Comparison of ENCODE assay signal across 19 mouse cellular contexts in the genomic region with DNA sequence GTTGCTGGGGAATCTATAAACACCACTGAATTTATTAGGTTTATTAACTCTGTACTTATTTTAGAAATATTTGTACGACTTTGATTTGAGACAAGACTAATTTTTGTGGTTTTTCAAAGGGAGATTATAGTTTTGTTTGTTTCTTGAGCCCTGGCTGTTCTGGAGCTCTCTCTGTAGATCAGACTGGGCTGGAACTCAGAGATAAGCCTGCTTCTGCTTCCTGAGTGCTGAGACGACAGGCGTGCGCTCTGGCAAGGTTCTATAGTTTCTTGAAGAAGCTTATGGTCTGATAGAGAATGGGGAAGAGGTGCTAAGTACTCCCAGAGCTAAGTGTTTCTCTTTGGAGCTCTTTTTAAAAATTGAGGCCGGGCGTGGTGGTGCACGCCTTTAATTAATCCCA. TPM values are rescaled to one million over a fixed set of nuclear protein-coding genes. Genes with fewer than 3 reads are reported as not detected.
A peak's percentile ranks its signal among the peaks of the same experiment; 100 is the strongest.
DNase-seq lines count a peak whose midpoint lies in the region; ATAC-seq and TF ChIP-seq lines count a peak whose summit lies in the region.
"Had no signal": no experiment of that assay in that cellular context is flagged by ENCODE, and none has a peak within 500 bp of the region (broad histone marks: within the 10 kb centered on the region; RNA-seq: fewer than 3 reads in every experiment).

No protein-coding gene starts in this region.

- peaks cover 14% of the 10 kb centered on the region for H3K4me1 ChIP-seq in heart, embryonic 11.5 days (ENCODE audit: control insufficient read depth, insufficient read depth, low read length)
- H3K4me1 ChIP-seq in MEL (ENCODE audit: control insufficient read depth in 1 of 2, insufficient read depth in 2 of 2, low read length in 2 of 2) = peaks cover 3 to 27% of the 10 kb centered on the region in 2 experiments; a peak in 3 of 4 replicates
- H3K4me1 ChIP-seq in liver, postnatal 0 days (ENCODE audit: insufficient read depth) = peaks cover 37% of the 10 kb centered on the region

- 71% methylated on average over 7 of the region's 7 CpGs for WGBS in heart, embryonic 11.5 days (ENCODE audit: insufficient replicate concordance)
- 39% methylated on average over 7 of the region's 7 CpGs for WGBS in liver, postnatal 0 days (ENCODE audit: insufficient replicate concordance)

- H3K27me3 ChIP-seq in heart, embryonic 11.5 days (ENCODE audit: control insufficient read depth, insufficient read depth, low read length) = no peaks in the 10 kb centered on the region
- no peaks in the 10 kb centered on the region for H3K27me3 ChIP-seq in MEL (ENCODE audit: control insufficient read depth in 1 of 2, insufficient read depth in 2 of 2, low read length in 2 of 2)
- H3K27me3 ChIP-seq in liver, postnatal 0 days (ENCODE audit: insufficient read depth, low read length) = no peaks in the 10 kb centered on the region
- H3K27me3 ChIP-seq: limb, embryonic 13.5 days; midbrain, embryonic 12.5 days had no signal

- peak overlapping the region; percentile 63; the same call in 1 of the 2 replicates for H3K4me2 ChIP-seq in heart, embryonic 11.5 days
- peak overlapping the region; percentile 78 for H3K4me2 ChIP-seq in liver, postnatal 0 days (ENCODE audit: low read depth, low read length)

- no peaks in the 10 kb centered on the region for H3K9me3 ChIP-seq in heart, embryonic 11.5 days (replicated peaks; ENCODE audit: control insufficient read depth, low read length)
- no peaks in the 10 kb centered on the region for H3K9me3 ChIP-seq in MEL (replicated peaks; ENCODE audit: insufficient read depth, low read length)
- H3K9me3 ChIP-seq in liver, postnatal 0 days (ENCODE audit: low read length) = no peaks in the 10 kb centered on the region
- H3K9me3 ChIP-seq: limb, embryonic 13.5 days; midbrain, embryonic 12.5 days had no signal

- TF ChIP-seq POLR2A in MEL (IDR thresholded peaks at IDR 0.05; ENCODE audit: control insufficient read depth in 1 of 2, insufficient read depth in 1 of 2, low read depth in 1 of 2, low read length in 2 of 2, poor library complexity in 1 of 2) = 0 out of 4 replicates have a peak, but pooled peaks of 1 of the 2 experiments have one; percentile 30

- H3K27ac ChIP-seq in heart, embryonic 11.5 days (ENCODE audit: low read depth, low read length) = no peak overlapping the region; the same call in 1 of the 2 replicates
- peak overlapping the region; percentile 5; the same call in 1 of the 2 replicates for H3K27ac ChIP-seq in MEL (ENCODE audit: control insufficient read depth, low read depth, low read length)
- H3K27ac ChIP-seq in liver, postnatal 0 days (ENCODE audit: low read depth) = peak overlapping the region; percentile 98
- H3K27ac ChIP-seq: hindbrain, postnatal 0 days; limb, embryonic 13.5 days; midbrain, embryonic 12.5 days had no signal

- TF ChIP-seq RAD21 in MEL (IDR thresholded peaks at IDR 0.05; ENCODE audit: low read depth, low read length) = no peak

- no peak overlapping the region for H3K9ac ChIP-seq in heart, embryonic 11.5 days (ENCODE audit: low read depth, low read length)
- no peak overlapping the region for H3K9ac ChIP-seq in MEL (ENCODE audit: control insufficient read depth, low read depth, low read length, poor library complexity, severe bottlenecking)
- peak overlapping the region; percentile 21; the same call in 1 of the 2 replicates for H3K9ac ChIP-seq in liver, postnatal 0 days (replicated peaks)

- peak; percentile 92 to 94 for TF ChIP-seq EP300 in MEL (IDR thresholded peaks at IDR 0.05; ENCODE audit: low read depth in 1 of 2, low read length in 2 of 2)
- peak; percentile 57 for TF ChIP-seq EP300 in liver, postnatal 0 days (IDR thresholded peaks at IDR 0.05; ENCODE audit: low read depth)

- H3K36me3 ChIP-seq in heart, embryonic 11.5 days (ENCODE audit: control insufficient read depth, insufficient read depth, low read length) = peaks cover 18% of the 10 kb centered on the region
- peaks cover 8 to 29% of the 10 kb centered on the region in 2 experiments for H3K36me3 ChIP-seq in MEL (ENCODE audit: control insufficient read depth in 1 of 2, insufficient read depth in 2 of 2, low read length in 2 of 2)
- H3K36me3 ChIP-seq in liver, postnatal 0 days (replicated peaks; ENCODE audit: insufficient read depth, low read length) = peaks cover 24% of the 10 kb centered on the region

- DNase-seq in heart, adult 18-20 months = no peak
- DNase-seq in MEL (ENCODE audit: low read depth, low spot score) = peak; percentile 98
- no peak for DNase-seq in liver, postnatal 0 days
- DNase-seq in urinary bladder, adult 2 months (ENCODE audit: low spot score) = no peak
- DNase-seq in gastrocnemius, postnatal 25 days = no peak
- no peak for DNase-seq in left cerebral cortex, adult 9 months (ENCODE audit: low spot score in 2 of 2)
- DNase-seq: B cell, adult 2 months; cerebellum, postnatal 36 days; gastrocnemius, postnatal 10 days; kidney, adult 2 months; kidney, postnatal 36 days; layer of hippocampus, adult 9-11 months; lung, postnatal 10 days had no signal

- no peak for ATAC-seq in heart, embryonic 11.5 days (replicated peaks; ENCODE audit: insufficient number of reproducible peaks, low FRiP score, low TSS enrichment)
- peak; percentile 55 for ATAC-seq in erythroid progenitor cell, adult 5-6 weeks (replicated peaks; ENCODE audit: low FRiP score, poor library complexity, severe bottlenecking)
- no peak for ATAC-seq in liver, postnatal 0 days
- ATAC-seq: hindbrain, postnatal 0 days had no signal

- peaks cover 33% of the 10 kb centered on the region for H3K79me2 ChIP-seq in MEL (ENCODE audit: control insufficient read depth, insufficient read depth, low read length, poor library complexity)

- no peak overlapping the region for H3K4me3 ChIP-seq in heart, embryonic 11.5 days (ENCODE audit: low read depth, low read length)
- no peak overlapping the region for H3K4me3 ChIP-seq in MEL (ENCODE audit: control insufficient read depth in 1 of 2, insufficient read depth in 1 of 2, low read depth in 2 of 2, low read length in 2 of 2)
- peak overlapping the region; percentile 6; the same call in 1 of the 2 replicates for H3K4me3 ChIP-seq in liver, postnatal 0 days (ENCODE audit: low read depth, low read length)

- TF ChIP-seq CTCF in MEL (IDR thresholded peaks at IDR 0.05 in 2 of 3, conservative IDR thresholded peaks at IDR 0.05 in 1 of 3; ENCODE audit: control insufficient read depth in 1 of 3, insufficient read depth in 1 of 3, low read depth in 2 of 3, low read length in 3 of 3, poor library complexity in 1 of 3, severe bottlenecking in 1 of 3) = no peak
- no peak for TF ChIP-seq CTCF in liver, postnatal 0 days (IDR thresholded peaks at IDR 0.05; ENCODE audit: low read depth)

RNA-seq across cellular contexts. Expression of a gene that starts 2.3 kb away (rescaled TPM):
- polyA plus RNA-seq in heart, embryonic 11.5 days (2014; fragmentation: Nextera tagmentation; extraction: Ambion mirVana) = 35.2 and 37.8 TPM in 2 replicates
- 10 to 100 TPM; 48.3 to 55.9 TPM for total RNA-seq in heart, adult 18-20 months (2021)
- 87.3 and 97.9 TPM in 2 replicates for total RNA-seq in MEL (2012; rRNA removed)
- 100 to 1,000 TPM; 123 to 148 TPM for polyA plus RNA-seq in MEL (2012; ENCODE audit: insufficient read depth in 1 of 2, insufficient read length in 2 of 2, low read depth in 1 of 2, low replicate concordance in 2 of 2, missing spikeins in 1 of 2)
- total RNA-seq in erythroid progenitor cell, adult 5-6 weeks (2015; ENCODE audit: low replicate concordance) = 34.8 and 40.7 TPM in 2 replicates
- 85.6 and 88.2 TPM in 2 replicates for total RNA-seq in erythroid progenitor cell, adult 5-6 weeks (2017; ENCODE audit: low replicate concordance)
- 9.9 and 11.8 TPM in 2 replicates for polyA plus RNA-seq in liver, postnatal 0 days (2015; fragmentation: Nextera tagmentation; extraction: Ambion mirVana)
- polyA plus RNA-seq in urinary bladder, adult 2 months (2012; rRNA removed) = 56.7 and 58.4 TPM in 2 replicates
- total RNA-seq in gastrocnemius, postnatal 25 days (2021) = 10 to 100 TPM; 37.4 to 43.4 TPM

RNA-seq across cellular contexts. Expression of a gene that starts 2.4 kb away (rescaled TPM):
- polyA plus RNA-seq in heart, embryonic 11.5 days (2014; fragmentation: Nextera tagmentation; extraction: Ambion mirVana) = 1.3 TPM in 2 replicates
- total RNA-seq in heart, adult 18-20 months (2021) = 1 to 10 TPM; 1.4 to 4.3 TPM
- 2.2 TPM in 2 replicates for total RNA-seq in MEL (2012; rRNA removed)
- polyA plus RNA-seq in MEL (2012; ENCODE audit: insufficient read depth in 1 of 2, insufficient read length in 2 of 2, low read depth in 1 of 2, low replicate concordance in 2 of 2, missing spikeins in 1 of 2) = 1 to 10 TPM in 1 of 2 experiments, not detected in 1; 3.7 TPM
- total RNA-seq in erythroid progenitor cell, adult 5-6 weeks (2015; ENCODE audit: low replicate concordance) = not detected in 2 replicates
- 1.2 and 1.8 TPM in 2 replicates for total RNA-seq in erythroid progenitor cell, adult 5-6 weeks (2017; ENCODE audit: low replicate concordance)
- polyA plus RNA-seq in liver, postnatal 0 days (2015; fragmentation: Nextera tagmentation; extraction: Ambion mirVana) = 1.4 TPM in 2 replicates
- 31.3 and 38.1 TPM in 2 replicates for polyA plus RNA-seq in urinary bladder, adult 2 months (2012; rRNA removed)
- total RNA-seq in gastrocnemius, postnatal 25 days (2021) = 1 to 10 TPM; 1.7 TPM

RNA-seq across cellular contexts. Expression of a gene that starts 13.5 kb away (rescaled TPM):
- polyA plus RNA-seq in heart, embryonic 11.5 days (2014; fragmentation: Nextera tagmentation; extraction: Ambion mirVana) = 106 and 118 TPM in 2 replicates
- 10 to 100 TPM; 67.8 to 84.2 TPM for total RNA-seq in heart, adult 18-20 months (2021)
- total RNA-seq in MEL (2012; rRNA removed) = 47.6 and 48.3 TPM in 2 replicates
- polyA plus RNA-seq in MEL (2012; ENCODE audit: insufficient read depth in 1 of 2, insufficient read length in 2 of 2, low read depth in 1 of 2, low replicate concordance in 2 of 2, missing spikeins in 1 of 2) = 100 to 1,000 TPM in 1 of 2 experiments, not detected in 1; 181 TPM
- 17.7 and 47.4 TPM in 2 replicates for total RNA-seq in erythroid progenitor cell, adult 5-6 weeks (2015; ENCODE audit: low replicate concordance)
- total RNA-seq in erythroid progenitor cell, adult 5-6 weeks (2017; ENCODE audit: low replicate concordance) = 5.0 and 10.4 TPM in 2 replicates
- 111 and 114 TPM in 2 replicates for polyA plus RNA-seq in liver, postnatal 0 days (2015; fragmentation: Nextera tagmentation; extraction: Ambion mirVana)
- polyA plus RNA-seq in urinary bladder, adult 2 months (2012; rRNA removed) = 166 and 177 TPM in 2 replicates
- total RNA-seq in gastrocnemius, postnatal 25 days (2021) = 10 to 100 TPM; 36.2 to 43.9 TPM

RNA-seq across cellular contexts. Expression of a gene that starts 26.1 kb away (rescaled TPM):
- 2.7 and 3.0 TPM in 2 replicates for polyA plus RNA-seq in heart, embryonic 11.5 days (2014; fragmentation: Nextera tagmentation; extraction: Ambion mirVana)
- total RNA-seq in heart, adult 18-20 months (2021) = under 1 TPM; 0.60 to 0.67 TPM
- not detected in 2 replicates for total RNA-seq in MEL (2012; rRNA removed)
- under 1 TPM in 1 of 2 experiments, not detected in 1; 0.11 TPM for polyA plus RNA-seq in MEL (2012; ENCODE audit: insufficient read depth in 1 of 2, insufficient read length in 2 of 2, low read depth in 1 of 2, low replicate concordance in 2 of 2, missing spikeins in 1 of 2)
- total RNA-seq in erythroid progenitor cell, adult 5-6 weeks (2015; ENCODE audit: low replicate concordance) = not detected in 2 replicates
- 1.3 TPM in 1 of 2 replicates, not detected in the other for total RNA-seq in erythroid progenitor cell, adult 5-6 weeks (2017; ENCODE audit: low replicate concordance)
- 1.7 and 2.0 TPM in 2 replicates for polyA plus RNA-seq in liver, postnatal 0 days (2015; fragmentation: Nextera tagmentation; extraction: Ambion mirVana)
- 47.1 and 70.4 TPM in 2 replicates for polyA plus RNA-seq in urinary bladder, adult 2 months (2012; rRNA removed)
- 1 to 10 TPM in 1 of 2 experiments, under 1 TPM in 1; 0.51 to 1.1 TPM for total RNA-seq in gastrocnemius, postnatal 25 days (2021)

RNA-seq across cellular contexts. Expression of a gene that starts 34.2 kb away (rescaled TPM):
- not detected in 2 replicates for polyA plus RNA-seq in heart, embryonic 11.5 days (2014; fragmentation: Nextera tagmentation; extraction: Ambion mirVana)
- total RNA-seq in heart, adult 18-20 months (2021) = not detected
- total RNA-seq in MEL (2012; rRNA removed) = 0.16 TPM in 1 of 2 replicates, not detected in the other
- polyA plus RNA-seq in MEL (2012; ENCODE audit: insufficient read depth in 1 of 2, insufficient read length in 2 of 2, low read depth in 1 of 2, low replicate concordance in 2 of 2, missing spikeins in 1 of 2) = not detected
- total RNA-seq in erythroid progenitor cell, adult 5-6 weeks (2015; ENCODE audit: low replicate concordance) = not detected in 2 replicates
- total RNA-seq in erythroid progenitor cell, adult 5-6 weeks (2017; ENCODE audit: low replicate concordance) = not detected in 2 replicates
- 0.43 and 0.62 TPM in 2 replicates for polyA plus RNA-seq in liver, postnatal 0 days (2015; fragmentation: Nextera tagmentation; extraction: Ambion mirVana)
- polyA plus RNA-seq in urinary bladder, adult 2 months (2012; rRNA removed) = 1.9 and 2.7 TPM in 2 replicates
- under 1 TPM in 1 of 2 experiments, not detected in 1; 0.54 TPM for total RNA-seq in gastrocnemius, postnatal 25 days (2021)
- total RNA-seq: heart, postnatal 25 days; hindbrain, postnatal 0 days had no signal
- polyA plus RNA-seq: limb, embryonic 13.5 days; midbrain, embryonic 12.5 days had no signal
